Mouse (Mus musculus) liver, embryonic 16.5 days (tissue): Measurements from ENCODE around the gene Carmil3. TPM values are rescaled to one million over a fixed set of nuclear protein-coding genes. Genes with fewer than 3 reads are reported as not detected.
A peak's percentile ranks its signal among the peaks of the same experiment; 100 is the strongest.

Source experiments
- ATAC-seq: fragments of 200-750 bp; cut with Nextera tagmentation; 2 replicates; pipeline ENCODE4 v1.8.0; 2017; ENCODE audit warnings: low read depth, mild to moderate bottlenecking, moderate number of reproducible peaks, moderate library complexity
- H3K27ac ChIP-seq: fragments of 300-500 bp; sonication (generic); 2 replicates; pipeline ENCODE4 v1.5.1; 2014; ENCODE audit warnings: mild to moderate bottlenecking, low read length
- H3K27me3 ChIP-seq: fragments of 300-500 bp; sonication (generic); 2 replicates; pipeline ENCODE4 v1.6.1; 2014; ENCODE audit warnings: low read depth, low read length, mixed read lengths; ENCODE audit not compliant: control insufficient read depth, insufficient read depth
- H3K36me3 ChIP-seq: fragments of 300-500 bp; sonication (generic); 2 replicates; pipeline ENCODE4 v1.6.1; 2014; ENCODE audit warnings: mild to moderate bottlenecking; ENCODE audit not compliant: control insufficient read depth, insufficient read depth
- H3K4me1 ChIP-seq: fragments of 300-500 bp; sonication (generic); 2 replicates; pipeline ENCODE4 v1.6.1; 2014; ENCODE audit warnings: low read depth, low read length, mixed read lengths; ENCODE audit not compliant: control insufficient read depth
- H3K4me2 ChIP-seq: fragments of 300-500 bp; sonication (generic); 2 replicates; pipeline ENCODE4 v1.6.1; 2014; ENCODE audit warnings: low read depth, low read length, mixed read lengths
- H3K4me3 ChIP-seq: fragments of 300-500 bp; sonication (generic); 2 replicates; pipeline ENCODE4 v1.5.1; 2014; ENCODE audit warnings: low read depth, mild to moderate bottlenecking, low read length
- H3K9ac ChIP-seq: fragments of 300-500 bp; sonication (generic); 2 replicates; pipeline ENCODE4 v1.6.1; 2014; ENCODE audit warnings: low read depth, low read length
- H3K9me3 ChIP-seq: fragments of 300-500 bp; sonication (generic); replicated peaks from 2 replicates; pipeline ENCODE4 v1.6.1; 2016; ENCODE audit warnings: low read length; ENCODE audit not compliant: control insufficient read depth
- WGBS: fragments of 180-500 bp; shearing (Covaris S2); extraction: QIAGEN DNeasy Blood & Tissue Kit; methylation state at CpG from one replicate; pipeline ENCODE4 v1.1.7; 2014; ENCODE audit not compliant: insufficient replicate concordance; 5-methylcytosine and 5-hydroxymethylcytosine counted together
- polyA plus RNA-seq: library from polyadenylated mRNA; unstranded; fragments of >200 nt; fragmentation: Nextera tagmentation; extraction: Ambion mirVana; gene quantifications from 2 replicates; pipeline ENCODE4 v1.2.1, GENCODE M21; 2015

The Carmil3 gene
- polyA plus RNA-seq, 1 experiment from 2014 or later: 0.28 TPM

GRCm38 (mm10) chr14:55468301-55468741, 22.1 kb upstream of the Carmil3 start:
- peak; percentile 67; the same call in 1 of the 2 replicates for ATAC-seq
- Histone ChIP-seq H3K36me3 (no peaks in the 10 kb centered on the region), H3K9me3 (no peaks in the 10 kb centered on the region), H3K4me1 (peaks cover 8% of the 10 kb centered on the region; the same call in 1 of the 2 replicates), H3K27me3 (no peaks in the 10 kb centered on the region), H3K4me3 (no peak overlapping the region), H3K4me2 (no peak overlapping the region), H3K27ac (peak overlapping the region; percentile 13; the same call in 1 of the 2 replicates), H3K9ac (no peak overlapping the region)
- 45% methylated on average over 2 of the region's 2 CpGs for WGBS

GRCm38 (mm10) chr14:55469041-55469440, 21.4 kb upstream of the Carmil3 start:
- WGBS: 41% methylated on average over 2 of the region's 2 CpGs

DNA sequence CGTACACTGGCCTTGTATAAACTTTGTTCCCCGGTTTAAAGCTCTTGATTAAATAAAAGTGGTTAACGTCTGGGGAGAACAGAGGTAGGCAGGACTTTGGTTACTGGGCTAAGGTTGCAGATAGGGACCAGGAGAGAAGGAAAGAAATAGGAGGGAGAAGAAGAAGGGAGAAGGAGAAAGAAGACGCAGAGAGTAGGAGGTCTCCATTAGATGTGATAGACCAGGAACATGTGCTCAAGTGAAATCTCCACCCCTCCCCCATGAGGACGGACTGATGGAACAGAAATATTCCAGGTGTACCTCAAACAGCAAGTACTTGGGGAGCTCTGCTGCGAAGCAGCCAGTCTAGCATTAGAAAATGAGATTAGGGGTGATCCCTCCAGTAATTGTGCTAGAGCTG, 20.6 kb upstream of the Carmil3 start:
- H3K36me3 ChIP-seq: no peaks in the 10 kb centered on the region
- no peaks in the 10 kb centered on the region for H3K9me3 ChIP-seq
- no peak overlapping the region for H3K27ac ChIP-seq
- no peak overlapping the region for H3K4me2 ChIP-seq
- H3K4me3 ChIP-seq: no peak overlapping the region
- peaks cover 8% of the 10 kb centered on the region; the same call in 1 of the 2 replicates for H3K4me1 ChIP-seq
- no peaks in the 10 kb centered on the region for H3K27me3 ChIP-seq
- no peak; the same call in 1 of the 2 replicates for ATAC-seq
- no peak overlapping the region for H3K9ac ChIP-seq
- WGBS: 63% methylated on average over 6 of the region's 6 CpGs

More at GRCm38 (mm10) chr14:55469041-55469440, 21.4 kb upstream of the Carmil3 start:
- Histone ChIP-seq H3K36me3 (no peaks in the 10 kb centered on the region), H3K9me3 (no peaks in the 10 kb centered on the region), H3K4me1 (peaks cover 8% of the 10 kb centered on the region; the same call in 1 of the 2 replicates), H3K9ac (no peak overlapping the region), H3K27me3 (no peaks in the 10 kb centered on the region), H3K4me2 (no peak overlapping the region), H3K4me3 (no peak overlapping the region), H3K27ac (no peak overlapping the region)
- 0 out of 2 replicates have a peak, but pooled peaks have one; percentile 24 for ATAC-seq

GRCm38 (mm10) chr14:55470806-55471205, 19.6 kb upstream of the Carmil3 start:
- Histone ChIP-seq H3K27me3 (no peaks in the 10 kb centered on the region), H3K9ac (no peak overlapping the region), H3K4me3 (no peak overlapping the region), H3K4me1 (peaks cover 12% of the 10 kb centered on the region), H3K9me3 (no peaks in the 10 kb centered on the region), H3K27ac (no peak overlapping the region), H3K4me2 (no peak overlapping the region), H3K36me3 (no peaks in the 10 kb centered on the region)
- ATAC-seq: no peak
- WGBS: 6% methylated on average over 10 of the region's 10 CpGs

GRCm38 (mm10) chr14:55475654-55476053, 14.8 kb upstream of the Carmil3 start:
- no peaks in the 10 kb centered on the region for H3K36me3 ChIP-seq
- H3K4me1 ChIP-seq: peaks cover 47% of the 10 kb centered on the region
- H3K27ac ChIP-seq: no peak overlapping the region
- H3K9me3 ChIP-seq: no peaks in the 10 kb centered on the region
- no peak overlapping the region for H3K4me3 ChIP-seq
- no peak for ATAC-seq
- H3K4me2 ChIP-seq: no peak overlapping the region
- H3K27me3 ChIP-seq: no peaks in the 10 kb centered on the region
- WGBS: 19% methylated on average over 2 of the region's 2 CpGs
- H3K9ac ChIP-seq: no peak overlapping the region

- WGBS: 81% methylated on average over 1 of the region's 1 CpGs
- ATAC-seq: peak; percentile 54
- no peaks in the 10 kb centered on the region for H3K27me3 ChIP-seq
Observed at GRCm38 (mm10) chr14:55477421-55477820, 13.0 kb upstream of the Carmil3 start.

DNA sequence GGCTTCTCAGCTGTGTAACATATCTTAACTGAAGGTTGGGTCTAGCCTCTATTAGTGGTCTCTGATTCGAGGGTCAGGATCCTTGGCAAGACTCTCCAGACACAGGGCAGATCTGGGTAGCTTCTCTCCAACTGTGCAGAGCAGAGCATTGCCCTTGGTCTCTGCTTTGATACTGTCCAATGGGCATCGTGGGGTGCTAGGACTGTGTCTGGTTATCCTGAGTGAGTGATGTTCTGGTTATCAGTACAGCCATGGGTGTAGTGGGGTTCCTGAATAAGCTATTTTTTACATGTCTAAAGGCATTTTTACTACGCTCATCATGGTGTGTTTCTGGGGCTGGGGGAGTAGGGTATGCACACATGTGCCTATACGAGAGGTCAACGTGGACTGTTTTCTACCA, 12.6 kb upstream of the Carmil3 start:
- Histone ChIP-seq H3K36me3 (peaks cover 3% of the 10 kb centered on the region; the same call in 1 of the 2 replicates), H3K4me1 (peaks cover 46% of the 10 kb centered on the region), H3K4me3 (peak overlapping the region; percentile 85), H3K27me3 (no peaks in the 10 kb centered on the region), H3K27ac (peak overlapping the region; percentile 96), H3K4me2 (peak overlapping the region; percentile 88), H3K9ac (peak overlapping the region; percentile 94), H3K9me3 (no peaks in the 10 kb centered on the region)
- peak; percentile 67 for ATAC-seq
- WGBS: 18% methylated on average over 5 of the region's 5 CpGs

More at GRCm38 (mm10) chr14:55477421-55477820, 13.0 kb upstream of the Carmil3 start:
- Histone ChIP-seq H3K4me3 (no peak overlapping the region), H3K4me2 (peak overlapping the region; percentile 88), H3K9me3 (no peaks in the 10 kb centered on the region), H3K9ac (peak overlapping the region; percentile 94), H3K36me3 (peaks cover 3% of the 10 kb centered on the region; the same call in 1 of the 2 replicates), H3K27ac (peak overlapping the region; percentile 96), H3K4me1 (peaks cover 46% of the 10 kb centered on the region)

DNA sequence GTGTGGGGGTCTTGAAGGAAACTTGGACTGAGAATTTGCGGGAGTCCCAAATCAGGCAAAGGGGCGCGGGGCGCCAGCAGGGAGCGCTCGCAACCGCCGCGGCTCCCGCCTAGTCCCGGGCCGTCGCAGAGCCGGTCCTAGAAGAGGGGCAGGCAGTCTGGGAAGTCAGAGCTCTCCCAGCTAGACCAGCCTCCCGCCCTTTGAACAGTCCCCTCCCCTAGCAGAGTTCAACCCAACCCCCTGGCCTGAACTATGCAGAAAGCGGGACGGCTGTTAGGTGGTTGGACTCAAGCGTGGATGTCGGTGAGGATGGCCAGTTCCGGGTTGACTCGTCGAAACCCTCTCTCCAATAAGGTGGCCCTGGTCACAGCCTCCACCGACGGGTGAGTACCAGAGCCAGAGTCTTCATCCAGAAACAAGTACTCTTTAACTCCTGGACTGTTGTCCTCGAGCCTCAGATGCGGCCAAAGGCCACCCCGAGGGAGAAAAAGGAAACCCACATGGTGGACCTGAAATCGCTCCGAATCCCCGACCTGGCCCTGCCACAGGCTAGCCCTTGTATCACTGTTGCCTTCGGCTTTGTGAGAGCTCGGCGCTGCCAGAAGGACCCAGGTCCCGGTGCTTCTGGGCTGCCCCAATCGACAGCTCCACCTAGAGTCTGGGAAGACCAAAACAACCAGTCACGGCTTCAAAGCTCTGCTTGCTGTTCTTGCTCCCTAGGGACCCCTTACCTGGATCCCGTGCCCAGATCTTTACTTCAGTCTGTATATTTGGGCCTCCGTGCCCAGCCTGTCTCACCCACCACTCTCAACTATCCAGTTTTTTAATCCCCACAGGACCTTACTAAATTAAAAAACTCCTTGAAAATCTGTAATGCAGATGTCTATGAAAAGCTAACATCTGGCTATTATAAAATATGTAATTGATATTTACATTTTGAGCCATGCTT, 11.5 kb upstream of the Carmil3 start, which contains the start of gene Dhrs4:
Gene Dhrs4, plus strand, starts transcription at position 108 of the 949 bp plus-strand sequence.
- under 1% methylated on average over 38 of the region's 38 CpGs for WGBS

More for the DNA sequence above, 11.5 kb upstream of the Carmil3 start, which contains the start of gene Dhrs4:
- Histone ChIP-seq H3K4me2 (peak within 1 kb of the TSS; percentile 88), H3K27me3 (no peaks in the 10 kb centered on the region), H3K9ac (peak within 1 kb of the TSS; percentile 94), H3K27ac (peak within 1 kb of the TSS; percentile 96), H3K4me1 (peaks cover 46% of the 10 kb centered on the region), H3K9me3 (no peaks in the 10 kb centered on the region), H3K4me3 (peak within 1 kb of the TSS; percentile 85), H3K36me3 (peaks cover 3% of the 10 kb centered on the region; the same call in 1 of the 2 replicates)
- ATAC-seq: peak; percentile 90
